Mouse (Mus musculus): Measurements from ENCODE around the gene Cxxc4.
"Not testable (repeated sequence)": the region's sequence is repeated elsewhere in the genome, so short reads cannot be mapped to it uniquely, and the experiment has no call there.

Gene Cxxc4

GRCm38 (mm10) chr3:134236414-134237112, at the start of gene Cxxc4:
Cxxc4 (plus strand) TSS chr3:134236484.
- peak in 1 of 2 experiments; percentile 3 for DNase-seq

GRCm38 (mm10) chr3:134188979-134189946, 47.0 kb upstream of the Cxxc4 start:
- no peak for DNase-seq

- DNase-seq, result no peak
Measured at GRCm38 (mm10) chr3:134190046-134190445, 46.2 kb upstream of the Cxxc4 start.

GRCm38 (mm10) chr3:134199892-134200291, 36.4 kb upstream of the Cxxc4 start:
- DNase-seq, result no peak

- DNase-seq, result no peak
Measured at GRCm38 (mm10) chr3:134206624-134207023, 29.7 kb upstream of the Cxxc4 start.

GRCm38 (mm10) chr3:134210950-134211349, 25.3 kb upstream of the Cxxc4 start:
- DNase-seq, result no peak

GRCm38 (mm10) chr3:134219881-134220280, 16.4 kb upstream of the Cxxc4 start:
- not testable (repeated sequence) for DNase-seq

GRCm38 (mm10) chr3:134221002-134221401, 15.3 kb upstream of the Cxxc4 start:
- no peak for DNase-seq

GRCm38 (mm10) chr3:134222593-134222992, 13.7 kb upstream of the Cxxc4 start:
- DNase-seq, result no peak

GRCm38 (mm10) chr3:134223956-134224355, 12.3 kb upstream of the Cxxc4 start:
- no peak for DNase-seq

GRCm38 (mm10) chr3:134225928-134226327, 10.4 kb upstream of the Cxxc4 start:
- DNase-seq, result no peak

GRCm38 (mm10) chr3:134232753-134233152, 3.5 kb upstream of the Cxxc4 start:
- DNase-seq, result no peak

GRCm38 (mm10) chr3:134235491-134236413, 532 bp upstream of the Cxxc4 start:
- DNase-seq, result peak in 1 of 2 experiments; percentile 3

GRCm38 (mm10) chr3:134237113-134237805, 975 bp downstream of the Cxxc4 start:
- no peak for DNase-seq

GRCm38 (mm10) chr3:134238621-134239310, 2.5 kb downstream of the Cxxc4 start:
- DNase-seq, result no peak

GRCm38 (mm10) chr3:134239321-134239970, 3.2 kb downstream of the Cxxc4 start:
- DNase-seq, result peak; percentile 4 to 33

- peak; percentile 3 to 8 for DNase-seq
Measured at GRCm38 (mm10) chr3:134239971-134240717, 3.9 kb downstream of the Cxxc4 start.

GRCm38 (mm10) chr3:134240718-134241025, 4.4 kb downstream of the Cxxc4 start:
- no peak for DNase-seq

GRCm38 (mm10) chr3:134243168-134243849, 7.0 kb downstream of the Cxxc4 start:
- DNase-seq, result no peak

- DNase-seq, result no peak
Measured at GRCm38 (mm10) chr3:134243850-134244247, 7.6 kb downstream of the Cxxc4 start.
